31 mouse cellular contexts compared by ENCODE assay signal in the genomic region with DNA sequence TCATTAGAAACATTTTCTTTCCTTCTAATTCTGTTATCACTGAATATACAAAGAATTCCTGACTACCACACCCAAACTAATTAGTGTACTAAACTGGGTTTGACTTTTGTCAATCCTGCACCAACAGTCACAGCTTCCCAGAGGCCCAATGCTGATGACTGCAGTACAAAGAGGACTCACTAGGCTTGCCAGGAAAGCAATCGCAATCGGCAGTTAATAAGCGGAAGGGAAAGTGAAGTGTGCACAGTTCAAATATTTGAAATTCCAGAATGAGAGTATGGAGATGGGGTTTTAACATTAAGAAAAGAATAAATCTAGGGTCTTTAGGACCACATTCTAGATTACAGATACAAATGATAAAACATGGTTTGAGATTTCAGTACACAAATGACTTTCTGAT. TPM values are rescaled to one million over a fixed set of nuclear protein-coding genes. Genes with fewer than 3 reads are reported as not detected.
DNase-seq lines count a peak whose midpoint lies in the region; TF ChIP-seq lines count a peak whose summit lies in the region.
"Had no signal": no experiment of that assay in that cellular context is flagged by ENCODE, and none has a peak within 500 bp of the region (broad histone marks: within the 10 kb centered on the region; RNA-seq: fewer than 3 reads in every experiment).

No protein-coding gene starts in this region.

- DNase-seq in adrenal gland, postnatal 14 days: peak; percentile 12
- no peak for DNase-seq in adrenal gland, postnatal 36 days
- DNase-seq in layer of hippocampus, adult 2 months (ENCODE audit: low spot score in 2 of 2): no peak
- no peak for DNase-seq in layer of hippocampus, postnatal 10 days (ENCODE audit: low spot score in 2 of 2)
- DNase-seq in Muller cell, postnatal 12 days (ENCODE audit: inconsistent ontology term): peak; percentile 63
- DNase-seq in lung, postnatal 25 days (ENCODE audit: low spot score): peak; percentile 33
- DNase-seq in left cerebral cortex, adult 18-20 months (ENCODE audit: low spot score in 2 of 2): no peak
- DNase-seq in spleen, adult 18-20 months: no peak
- DNase-seq: adrenal gland, postnatal 10 days; cerebellum, adult 11-12 months; cerebellum, adult 9-11 months; embryo, embryonic 11 days; gastrocnemius, postnatal 14 days; heart, adult 11 months; kidney, adult 11 months; kidney, postnatal 36 days; layer of hippocampus, postnatal 36 days; retina, postnatal 1 day; right cerebral cortex, postnatal 25 days; thymus, adult 18-20 months; thymus, postnatal 25 days had no signal

- no peak overlapping the region for H3K4me3 ChIP-seq in layer of hippocampus, adult 2 months
- H3K4me3 ChIP-seq: embryonic facial prominence, embryonic 15.5 days; forebrain, embryonic 13.5 days; hindbrain, embryonic 10.5 days; hindbrain, embryonic 15.5 days; limb, embryonic 10.5 days; limb, embryonic 15.5 days; liver, embryonic 15.5 days; midbrain, embryonic 10.5 days; midbrain, embryonic 15.5 days; neural tube, embryonic 15.5 days had no signal

- no peak overlapping the region for H3K27ac ChIP-seq in layer of hippocampus, adult 2 months
- H3K27ac ChIP-seq: embryonic facial prominence, embryonic 15.5 days; forebrain, embryonic 13.5 days; hindbrain, embryonic 10.5 days; hindbrain, embryonic 15.5 days; limb, embryonic 10.5 days; limb, embryonic 15.5 days; liver, embryonic 15.5 days; midbrain, embryonic 10.5 days; midbrain, embryonic 15.5 days; neural tube, embryonic 15.5 days had no signal

- TF ChIP-seq CTCF in layer of hippocampus, adult 2 months (conservative IDR thresholded peaks at IDR 0.05): peak; percentile 38

RNA-seq across cellular contexts. Expression of gene Emsy, which starts 23.6 kb away (rescaled TPM):
- total RNA-seq in adrenal gland, postnatal 14 days (2021): 31.5 and 40.2 TPM in 2 replicates
- 10 to 100 TPM; 31.3 to 36.4 TPM for total RNA-seq in adrenal gland, postnatal 36 days (2021)
- total RNA-seq in layer of hippocampus, adult 2 months (2021): 10 to 100 TPM; 69.9 to 82.7 TPM
- total RNA-seq in layer of hippocampus, postnatal 10 days (2021): 10 to 100 TPM; 47.8 to 55.5 TPM
- total RNA-seq in left cerebral cortex, adult 18-20 months (2021): 10 to 100 TPM; 62.8 to 64.8 TPM

Comparison
In these comparisons a context has a peak if more than half of its experiments do, and no peak if none do; other contexts are left out.
1. DNase-seq: peak in adrenal gland, postnatal 14 days (single experiment), Muller cell, postnatal 12 days (single experiment) and lung, postnatal 25 days (single experiment); none in adrenal gland, postnatal 36 days (0 of 2), layer of hippocampus, adult 2 months (0 of 2), layer of hippocampus, postnatal 10 days (0 of 2), left cerebral cortex, adult 18-20 months (0 of 2) and spleen, adult 18-20 months (0 of 2).